Mouse (Mus musculus) limb, embryonic 12.5 days (tissue): Measurements from ENCODE around the gene Ttc6. TPM values are rescaled to one million over a fixed set of nuclear protein-coding genes. Genes with fewer than 3 reads are reported as not detected.
A peak's percentile ranks its signal among the peaks of the same experiment; 100 is the strongest.

Experiments
- ATAC-seq: fragments of 200-750 bp; cut with Nextera tagmentation; 2 replicates; pipeline ENCODE4 v1.8.0; 2017; ENCODE audit warnings: low read depth, moderate TSS enrichment; ENCODE audit not compliant: insufficient number of reproducible peaks, insufficient read depth, low FRiP score, low TSS enrichment
- H3K27ac ChIP-seq: fragments of 300-500 bp; sonication (generic); 2 replicates; pipeline ENCODE4 v1.5.1; 2016; ENCODE audit warnings: mild to moderate bottlenecking, moderate library complexity
- H3K27me3 ChIP-seq: fragments of 300-500 bp; sonication (generic); 2 replicates; pipeline ENCODE4 v1.6.1; 2016; ENCODE audit warnings: mild to moderate bottlenecking, moderate library complexity
- H3K36me3 ChIP-seq: fragments of 300-500 bp; sonication (generic); 2 replicates; pipeline ENCODE4 v1.6.1; 2016; ENCODE audit warnings: mild to moderate bottlenecking, moderate library complexity
- H3K4me1 ChIP-seq: fragments of 300-500 bp; sonication (generic); replicated peaks from 2 replicates; pipeline ENCODE4 v1.6.1; 2016
- H3K4me2 ChIP-seq: fragments of 300-500 bp; sonication (generic); 2 replicates; pipeline ENCODE4 v1.6.1; 2016; ENCODE audit warnings: mild to moderate bottlenecking, moderate library complexity
- H3K4me3 ChIP-seq: fragments of 300-500 bp; sonication (generic); replicated peaks from 2 replicates; pipeline ENCODE4 v1.5.1; 2016; ENCODE audit warnings: mild to moderate bottlenecking
- H3K9ac ChIP-seq: fragments of 300-500 bp; sonication (generic); replicated peaks from 2 replicates; pipeline ENCODE4 v1.6.1; 2016; ENCODE audit warnings: mild to moderate bottlenecking, moderate library complexity
- H3K9me3 ChIP-seq: fragments of 300-500 bp; sonication (generic); 2 replicates; pipeline ENCODE4 v1.6.1; 2016; ENCODE audit warnings: mild to moderate bottlenecking, moderate library complexity
- WGBS: fragments of 180-500 bp; shearing (Covaris S2); methylation state at CpG from one replicate; pipeline ENCODE4 v1.1.7; 2016; 5-methylcytosine and 5-hydroxymethylcytosine counted together
- polyA plus RNA-seq: library from polyadenylated mRNA; unstranded; fragments of >200 nt; fragmentation: Nextera tagmentation; extraction: Ambion mirVana; gene quantifications from 2 replicates; pipeline ENCODE4 v1.2.1, GENCODE M21; 2016

Gene Ttc6
- 0.09 and 0.13 TPM in 2 replicates for polyA plus RNA-seq

- H3K36me3 ChIP-seq: no peaks in the 10 kb centered on the region
- ATAC-seq: no peak
- WGBS: 67% methylated on average over 6 of the region's 6 CpGs
- H3K27me3 ChIP-seq: peaks cover 11% of the 10 kb centered on the region
- peaks cover 3% of the 10 kb centered on the region; the same call in 1 of the 2 replicates for H3K9me3 ChIP-seq
- H3K4me1 ChIP-seq: no peaks in the 10 kb centered on the region
- H3K4me2 ChIP-seq: no peak within 1 kb of the TSS
- H3K27ac ChIP-seq: no peak within 1 kb of the TSS
- no peak within 1 kb of the TSS for H3K4me3 ChIP-seq
- no peak within 1 kb of the TSS for H3K9ac ChIP-seq
Measured at GRCm38 (mm10) chr12:57563909-57564308, at the start of gene Ttc6. TSS of gene Ttc6 (plus strand) at chr12:57564113.

- Histone ChIP-seq H3K27ac (no peak overlapping the region), H3K4me2 (no peak overlapping the region), H3K4me3 (no peak overlapping the region), H3K9me3 (no peaks in the 10 kb centered on the region), H3K9ac (no peak overlapping the region), H3K27me3 (no peaks in the 10 kb centered on the region), H3K4me1 (peaks cover 9% of the 10 kb centered on the region), H3K36me3 (no peaks in the 10 kb centered on the region)
- 65% methylated on average over 1 of the region's 1 CpGs for WGBS
- no peak for ATAC-seq
Measured at GRCm38 (mm10) chr12:57514552-57514951, 49.4 kb upstream of the Ttc6 start.

DNA sequence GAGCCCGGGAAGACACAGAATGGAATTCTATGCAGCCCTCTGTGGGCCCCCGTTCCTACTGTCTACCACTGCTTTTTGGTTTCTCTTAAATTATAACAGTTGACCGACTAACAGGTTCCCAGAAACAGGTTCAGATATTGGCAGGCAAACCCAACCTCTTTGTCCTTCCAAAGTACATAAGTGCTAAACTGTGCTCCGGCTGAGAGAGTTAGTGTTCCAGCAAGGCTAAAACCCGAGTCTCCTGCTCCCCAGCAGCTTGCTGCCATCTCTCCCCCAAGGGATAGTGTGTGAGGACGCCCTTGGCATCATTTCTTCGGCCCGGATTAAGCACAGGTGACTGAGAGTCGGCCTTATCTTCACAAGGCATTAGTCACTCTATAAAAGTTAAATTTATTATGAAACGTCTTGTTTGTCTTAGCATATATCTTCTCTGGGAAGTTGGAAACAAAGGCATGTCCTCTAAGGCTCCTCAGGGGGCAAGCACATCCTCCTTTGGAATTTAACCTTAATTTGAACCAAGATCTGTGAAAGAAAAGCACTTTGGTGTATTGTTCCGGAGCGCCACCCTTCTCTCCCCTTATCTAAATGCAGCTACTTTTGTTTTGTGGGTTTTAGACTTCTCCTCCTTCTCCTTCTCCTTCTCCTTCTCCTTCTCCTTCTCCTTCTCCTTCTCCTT lies 48.1 kb upstream of the Ttc6 start:
- no peak overlapping the region for H3K4me3 ChIP-seq

DNA sequence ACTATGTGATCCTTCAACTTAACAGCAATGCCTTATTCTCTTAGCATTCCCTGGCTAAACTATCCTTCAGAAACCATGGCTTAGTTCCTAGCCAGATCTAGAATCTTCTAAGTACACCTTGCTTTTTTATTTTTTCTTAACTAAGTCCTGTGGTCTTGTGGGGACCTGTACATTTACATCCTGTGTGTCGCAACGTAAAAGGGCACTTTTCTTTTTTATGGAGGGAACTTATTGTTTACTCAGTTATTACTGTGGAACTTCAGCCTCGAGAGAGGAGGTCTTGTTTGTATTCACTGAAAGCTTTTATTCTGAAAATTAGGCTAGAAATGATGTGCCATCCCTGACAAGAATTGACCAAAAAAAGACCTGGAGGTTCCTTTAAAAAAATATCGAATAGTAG lies 35.6 kb upstream of the Ttc6 start:
- H3K27me3 ChIP-seq: peaks cover 27% of the 10 kb centered on the region
- H3K27ac ChIP-seq: no peak overlapping the region
- WGBS: 71% methylated on average over 4 of the region's 4 CpGs
- H3K4me3 ChIP-seq: no peak overlapping the region
- no peak for ATAC-seq
- H3K4me1 ChIP-seq: peaks cover 7% of the 10 kb centered on the region
- no peak overlapping the region for H3K9ac ChIP-seq
- no peak overlapping the region for H3K4me2 ChIP-seq
- no peaks in the 10 kb centered on the region for H3K36me3 ChIP-seq
- no peaks in the 10 kb centered on the region for H3K9me3 ChIP-seq

More for the DNA sequence above, 48.1 kb upstream of the Ttc6 start:
- H3K4me1 ChIP-seq: peaks cover 3% of the 10 kb centered on the region; the same call in 1 of the 2 replicates
- no peaks in the 10 kb centered on the region for H3K9me3 ChIP-seq
- no peaks in the 10 kb centered on the region for H3K36me3 ChIP-seq
- H3K4me2 ChIP-seq: no peak overlapping the region
- no peaks in the 10 kb centered on the region for H3K27me3 ChIP-seq
- WGBS: 61% methylated on average over 12 of the region's 12 CpGs
- no peak overlapping the region for H3K27ac ChIP-seq
- ATAC-seq: no peak
- no peak overlapping the region for H3K9ac ChIP-seq

- H3K4me1 ChIP-seq: peaks cover 10% of the 10 kb centered on the region
- H3K27me3 ChIP-seq: peaks cover 49% of the 10 kb centered on the region
- no peak overlapping the region for H3K9ac ChIP-seq
- no peaks in the 10 kb centered on the region for H3K36me3 ChIP-seq
- no peak overlapping the region for H3K4me3 ChIP-seq
- ATAC-seq: no peak
- no peaks in the 10 kb centered on the region for H3K9me3 ChIP-seq
- no peak overlapping the region for H3K27ac ChIP-seq
- 10% methylated on average over 9 of the region's 9 CpGs for WGBS
- H3K4me2 ChIP-seq: no peak overlapping the region
Measured at GRCm38 (mm10) chr12:57530474-57530873, 33.4 kb upstream of the Ttc6 start.

- 4% methylated on average over 5 of the region's 6 CpGs for WGBS
- peaks cover 83% of the 10 kb centered on the region for H3K27me3 ChIP-seq
Measured at GRCm38 (mm10) chr12:57534517-57534878, 29.4 kb upstream of the Ttc6 start.

DNA sequence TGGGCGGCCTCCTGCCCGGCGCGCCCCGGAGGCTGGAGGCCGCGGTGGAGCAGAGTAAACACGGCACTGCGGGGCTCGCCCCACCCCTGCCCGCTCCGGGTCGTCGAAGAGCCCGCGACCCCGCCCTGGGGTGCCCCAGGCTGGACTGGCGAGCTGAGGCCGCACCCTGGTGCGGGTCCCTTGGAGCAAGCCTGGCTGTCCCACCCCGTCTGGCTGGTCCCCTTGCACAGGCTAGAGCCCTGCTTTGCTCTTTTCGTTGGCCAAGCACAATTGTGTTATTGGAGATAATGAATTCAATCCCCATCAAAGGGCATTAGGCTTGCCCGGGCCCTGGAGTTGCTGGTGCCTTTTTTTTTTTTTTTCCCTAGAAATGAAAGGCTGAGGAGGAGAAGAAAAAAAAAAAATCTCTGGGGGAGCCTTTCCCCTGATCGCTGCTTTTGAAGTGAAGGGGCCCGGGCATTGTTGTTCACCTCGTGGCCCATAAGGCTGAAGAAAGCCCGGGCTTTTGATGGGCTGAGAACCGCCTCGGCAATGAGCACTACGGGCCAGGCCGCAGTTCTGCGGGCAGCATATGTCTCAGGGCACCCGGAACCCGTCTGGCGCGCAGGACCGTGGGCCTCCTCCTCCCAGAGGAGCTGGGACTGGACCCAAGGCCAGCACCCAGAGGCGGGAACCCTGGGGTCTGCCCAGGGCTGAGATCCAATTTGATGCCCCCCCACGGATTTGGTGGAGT lies 28.9 kb upstream of the Ttc6 start:
- ATAC-seq: peak; percentile 12; the same call in 1 of the 2 replicates
- H3K4me2 ChIP-seq: peak overlapping the region; percentile 46
- H3K9me3 ChIP-seq: no peaks in the 10 kb centered on the region
- H3K4me3 ChIP-seq: peak overlapping the region; percentile 22
- peaks cover 87% of the 10 kb centered on the region for H3K27me3 ChIP-seq
- no peak overlapping the region for H3K9ac ChIP-seq
- peaks cover 24% of the 10 kb centered on the region for H3K4me1 ChIP-seq
- no peaks in the 10 kb centered on the region for H3K36me3 ChIP-seq
- under 1% methylated on average over 39 of the region's 39 CpGs for WGBS
- H3K27ac ChIP-seq: no peak overlapping the region

More at GRCm38 (mm10) chr12:57534517-57534878, 29.4 kb upstream of the Ttc6 start:
- Histone ChIP-seq H3K4me2 (peak overlapping the region; percentile 46), H3K4me1 (peaks cover 22% of the 10 kb centered on the region), H3K4me3 (peak overlapping the region; percentile 22), H3K9me3 (no peaks in the 10 kb centered on the region), H3K9ac (no peak overlapping the region), H3K27ac (no peak overlapping the region), H3K36me3 (no peaks in the 10 kb centered on the region)
- no peak for ATAC-seq

GRCm38 (mm10) chr12:57536056-57536908 lies 27.6 kb upstream of the Ttc6 start:
- no peaks in the 10 kb centered on the region for H3K36me3 ChIP-seq
- no peak for ATAC-seq
- 1% methylated on average over 25 of the region's 25 CpGs for WGBS
- H3K9me3 ChIP-seq: no peaks in the 10 kb centered on the region
- H3K27me3 ChIP-seq: peaks cover 87% of the 10 kb centered on the region
- H3K9ac ChIP-seq: no peak overlapping the region
- no peak overlapping the region for H3K27ac ChIP-seq
- H3K4me1 ChIP-seq: peaks cover 19% of the 10 kb centered on the region
- no peak overlapping the region for H3K4me2 ChIP-seq
- no peak overlapping the region for H3K4me3 ChIP-seq

DNA sequence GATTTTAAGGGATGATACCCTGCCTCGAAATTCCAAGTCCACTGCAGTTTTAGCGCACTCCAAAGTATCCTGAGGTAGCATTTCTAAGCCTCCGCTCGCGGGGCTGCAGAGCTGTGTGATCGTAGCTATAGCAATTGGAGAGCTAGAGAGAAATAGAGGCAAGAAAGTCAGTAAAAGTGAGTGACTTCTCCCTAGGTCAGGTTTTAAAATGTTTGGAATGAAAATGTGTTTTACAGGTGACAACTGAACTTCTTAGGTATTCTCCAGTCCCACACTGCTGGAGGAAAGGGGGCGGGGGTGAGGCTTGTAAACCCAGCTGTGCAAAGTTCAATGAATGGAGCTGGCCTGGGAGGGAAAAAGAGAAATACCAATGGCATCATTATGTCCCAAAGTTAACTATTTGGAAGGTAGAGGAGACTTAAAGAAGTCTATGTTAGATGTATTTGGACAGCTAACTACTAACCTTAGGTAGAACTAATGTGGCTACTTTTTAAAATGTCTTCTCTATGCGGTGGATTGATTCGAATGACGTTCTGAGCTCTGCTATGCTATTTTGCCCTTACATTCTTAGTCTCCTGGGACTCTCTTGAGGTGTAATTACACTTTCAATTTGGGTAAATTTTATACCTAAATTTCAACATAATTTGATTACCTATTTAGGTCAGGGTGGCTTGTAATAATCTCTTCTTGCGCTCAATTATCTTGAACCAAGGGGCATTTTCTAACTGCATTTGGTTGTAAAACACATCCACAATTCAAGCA lies 26.8 kb upstream of the Ttc6 start:
- Histone ChIP-seq H3K4me3 (no peak overlapping the region), H3K36me3 (no peaks in the 10 kb centered on the region), H3K9ac (no peak overlapping the region), H3K4me1 (peaks cover 20% of the 10 kb centered on the region), H3K9me3 (no peaks in the 10 kb centered on the region), H3K4me2 (no peak overlapping the region), H3K27me3 (peaks cover 85% of the 10 kb centered on the region), H3K27ac (no peak overlapping the region)
- no peak for ATAC-seq
- 2% methylated on average over 11 of the region's 11 CpGs for WGBS

GRCm38 (mm10) chr12:57537791-57538587 lies 25.9 kb upstream of the Ttc6 start:
- peaks cover 85% of the 10 kb centered on the region for H3K27me3 ChIP-seq
- no peak overlapping the region for H3K27ac ChIP-seq
- H3K4me1 ChIP-seq: peaks cover 29% of the 10 kb centered on the region
- no peak for ATAC-seq
- no peak overlapping the region for H3K9ac ChIP-seq
- H3K4me2 ChIP-seq: peak overlapping the region; percentile 67
- peak overlapping the region; percentile 42 for H3K4me3 ChIP-seq
- H3K9me3 ChIP-seq: no peaks in the 10 kb centered on the region
- no peaks in the 10 kb centered on the region for H3K36me3 ChIP-seq
- under 1% methylated on average over 21 of the region's 21 CpGs for WGBS
